Mouse (Mus musculus) heart, adult 9 months (tissue): ENCODE data around the gene Mmp14.

Experiments
- DNase-seq, 2 experiments: peaks; one replicate each; pipeline ENCODE4 v3.0.0; 2022; ENCODE audit warnings: low spot score in 2 of 2

The Mmp14 gene

GRCm38 (mm10) chr14:54413877-54414700 lies 17.3 kb upstream of the Mmp14 start:
- no peak for DNase-seq

GRCm38 (mm10) chr14:54415241-54416020 lies 16.0 kb upstream of the Mmp14 start:
- no peak for DNase-seq

DNA sequence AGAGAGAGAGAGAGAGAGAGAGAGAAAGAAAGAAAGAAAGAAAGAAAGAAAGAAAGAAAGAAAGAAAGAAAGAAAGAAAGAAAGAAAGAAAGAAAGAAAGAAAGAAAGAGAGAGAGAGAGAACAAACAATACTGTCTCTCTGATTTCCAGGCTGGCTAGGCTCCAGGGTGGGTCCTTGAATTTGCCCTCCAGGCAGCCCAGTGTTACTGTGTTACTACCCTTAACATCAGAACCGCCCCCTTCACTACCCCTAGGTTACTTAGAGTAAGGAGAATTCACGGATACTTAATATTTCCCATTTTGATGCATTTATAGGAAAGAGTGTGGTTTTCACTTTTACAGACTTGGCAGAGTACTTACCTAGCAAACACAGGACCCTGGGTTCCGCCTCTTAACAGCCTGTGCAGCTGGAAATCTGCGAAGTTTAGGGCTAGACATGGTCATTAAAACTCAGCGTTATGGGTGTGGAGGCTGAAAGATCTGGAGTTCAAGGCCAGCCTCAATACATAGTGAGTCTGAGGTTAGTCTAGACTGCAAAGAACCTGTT lies 15.1 kb upstream of the Mmp14 start:
- DNase-seq: no peak

DNA sequence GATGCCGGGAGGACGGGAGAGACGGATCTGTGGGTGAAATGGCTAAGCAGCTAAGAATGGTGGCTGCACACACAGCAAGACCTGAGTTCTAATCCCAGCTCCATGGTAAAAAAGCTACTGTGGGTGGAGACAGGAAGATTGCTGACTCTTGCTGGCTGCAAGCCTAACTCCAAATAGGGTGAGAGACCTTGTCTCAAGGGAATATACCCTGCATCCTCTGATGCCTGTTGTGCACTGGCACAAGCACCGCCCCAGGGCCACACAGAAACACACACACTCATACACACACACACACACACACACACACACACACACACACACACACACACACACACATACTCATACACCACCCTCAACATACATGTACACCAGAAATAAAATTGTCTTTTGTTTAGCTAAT lies 14.6 kb upstream of the Mmp14 start:
- DNase-seq: no peak

GRCm38 (mm10) chr14:54417623-54418081 lies 13.8 kb upstream of the Mmp14 start, which contains the start of gene Slc7a7:
Gene Slc7a7, minus strand, starts transcription at chr14:54417780.
- no peak for DNase-seq

DNA sequence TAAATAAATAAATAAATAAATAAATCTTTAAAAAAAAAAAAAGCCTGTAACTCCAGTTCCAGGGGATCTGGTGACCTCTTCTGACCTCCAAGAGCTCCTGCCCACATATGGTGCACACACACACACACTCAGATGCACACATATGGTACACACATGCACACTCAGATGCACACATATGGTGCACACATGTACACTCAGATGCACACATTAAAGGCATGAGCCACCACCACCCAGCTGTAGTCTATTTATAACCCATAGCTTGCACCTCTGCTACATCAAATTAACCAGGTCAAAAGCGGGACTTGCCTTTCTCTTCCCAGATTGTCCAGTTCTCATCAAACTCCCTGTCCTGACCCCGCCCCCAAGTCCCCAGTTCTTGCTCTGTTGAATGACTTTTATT lies 10.4 kb upstream of the Mmp14 start:
- no peak for DNase-seq

- DNase-seq: no peak
Measured at GRCm38 (mm10) chr14:54423406-54423805, 8.0 kb upstream of the Mmp14 start.

- DNase-seq: no peak
Measured at GRCm38 (mm10) chr14:54424634-54425033, 6.8 kb upstream of the Mmp14 start.

- no peak for DNase-seq
Measured at GRCm38 (mm10) chr14:54425540-54425939, 5.9 kb upstream of the Mmp14 start.

- DNase-seq: no peak
Measured at GRCm38 (mm10) chr14:54426003-54426688, 5.3 kb upstream of the Mmp14 start.

GRCm38 (mm10) chr14:54426689-54427398 lies 4.6 kb upstream of the Mmp14 start, which contains the start of gene Mrpl52:
Gene Mrpl52, plus strand, starts transcription at chr14:54426909.
- peak; percentile 89 to 93 for DNase-seq

DNA sequence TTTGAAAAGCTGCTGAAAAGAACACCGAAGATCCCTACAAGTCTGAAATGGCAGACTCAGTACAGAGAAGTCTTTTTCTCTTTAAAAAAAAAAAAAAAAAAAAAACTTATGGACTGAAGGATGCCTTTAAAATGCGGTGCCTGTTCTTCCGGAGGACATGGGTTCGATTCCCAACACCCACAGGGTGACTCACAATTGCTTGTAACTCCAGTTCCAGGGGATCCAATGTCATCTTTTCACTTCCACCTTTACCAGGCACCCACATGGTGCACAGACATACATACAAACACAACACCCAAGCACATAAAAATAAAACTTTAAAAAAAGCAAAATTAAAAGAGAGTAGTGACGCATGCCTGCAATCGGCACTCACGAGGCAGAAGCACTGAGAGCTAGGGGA lies 3.7 kb upstream of the Mmp14 start:
- no peak for DNase-seq

DNA sequence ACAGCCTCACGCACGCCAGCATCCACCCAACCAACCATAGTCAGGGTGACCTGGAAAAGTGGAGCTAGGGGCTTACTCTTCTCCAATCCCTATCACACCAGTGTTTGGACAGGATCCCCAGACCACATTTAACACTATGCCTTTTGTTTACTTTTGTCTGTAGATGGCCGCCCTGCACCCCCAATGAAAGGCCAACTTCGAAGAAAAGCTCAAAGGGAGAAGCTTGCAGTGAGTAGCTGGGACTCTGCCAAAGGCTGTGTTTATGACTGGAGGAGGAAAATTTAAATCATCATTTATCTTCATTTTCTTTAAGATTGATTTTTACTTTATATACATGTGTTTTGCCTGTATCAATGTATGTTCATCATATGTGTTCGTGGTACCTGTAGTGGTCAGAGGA lies 3.0 kb upstream of the Mmp14 start:
- DNase-seq: no peak

DNA sequence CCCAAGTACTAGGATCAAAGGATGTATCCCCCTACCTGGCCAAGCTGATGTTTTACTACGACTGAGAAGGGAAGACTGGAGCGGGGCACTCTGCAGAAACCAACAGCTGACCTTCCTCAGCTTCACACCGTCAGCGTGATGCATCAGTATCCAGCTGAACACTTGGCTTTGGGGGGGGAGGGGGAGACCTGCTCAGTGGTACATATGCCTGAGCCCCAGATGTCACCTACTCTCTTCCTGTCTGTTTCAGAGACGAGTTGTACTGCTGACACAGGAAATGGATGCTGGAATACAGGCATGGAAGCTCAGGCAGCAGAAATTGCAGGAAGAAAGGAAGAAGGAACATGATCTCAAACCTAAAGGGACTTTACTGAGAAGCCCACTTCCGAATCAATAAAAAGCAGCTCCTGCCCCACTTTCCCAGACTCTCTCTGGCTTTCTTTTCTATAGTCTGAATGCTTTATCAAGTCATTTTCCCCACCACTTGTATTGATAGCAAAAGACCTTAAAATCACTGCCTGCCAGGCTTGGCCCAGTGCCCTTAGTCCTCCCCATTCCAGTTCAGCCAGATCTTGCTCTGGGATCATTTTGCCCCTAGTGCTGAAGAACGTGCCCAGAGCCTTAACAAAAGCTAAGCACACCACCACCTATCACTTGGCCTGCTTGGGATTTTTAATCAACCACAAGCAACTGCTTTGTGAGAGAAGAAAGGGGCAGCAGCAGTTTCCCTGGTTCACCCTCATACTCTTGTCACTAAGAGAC lies 1.9 kb upstream of the Mmp14 start:
- no peak for DNase-seq

- DNase-seq: no peak
Measured at GRCm38 (mm10) chr14:54430406-54431145, 836 bp upstream of the Mmp14 start.

DNA sequence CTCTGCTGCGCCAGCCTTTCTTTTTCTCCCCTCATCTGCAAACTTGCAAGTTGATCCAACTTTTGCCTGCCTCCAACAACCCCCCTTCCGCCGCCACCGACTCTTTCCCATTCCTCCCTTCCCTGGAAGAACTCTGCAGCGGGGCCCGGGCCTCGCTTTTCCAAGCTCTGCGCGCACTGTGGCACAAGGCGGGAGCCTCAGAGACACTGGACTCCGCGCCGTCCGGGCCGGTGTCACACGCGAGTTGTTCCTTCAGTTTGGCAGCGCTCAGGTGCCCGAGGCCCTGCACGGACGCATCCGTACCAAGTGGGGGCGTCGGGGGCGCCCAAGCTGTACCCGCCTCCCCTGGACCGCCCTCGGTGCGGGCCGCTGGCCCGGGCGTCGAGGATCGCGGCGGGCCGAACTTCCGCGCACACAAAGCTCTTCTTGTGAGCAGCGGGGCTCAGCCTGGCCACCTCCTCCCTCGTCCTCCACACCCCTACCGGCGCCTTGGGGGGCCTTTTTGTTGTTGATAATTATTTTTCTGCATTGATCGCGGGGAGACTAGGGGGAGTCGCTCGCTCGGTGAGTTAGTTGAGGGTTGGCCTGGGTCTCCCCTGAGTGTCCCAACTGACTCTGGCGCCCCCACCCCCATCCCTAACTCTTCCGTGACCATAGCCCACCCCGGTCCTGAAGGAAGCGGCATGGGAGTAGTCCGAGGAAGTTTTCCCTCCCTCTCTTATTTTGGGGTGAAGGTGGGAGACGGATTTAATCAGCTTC lies 845 bp downstream of the Mmp14 start:
- DNase-seq: no peak

GRCm38 (mm10) chr14:54432837-54433830 lies 1.7 kb downstream of the Mmp14 start:
- no peak for DNase-seq
